In the genomic region with DNA sequence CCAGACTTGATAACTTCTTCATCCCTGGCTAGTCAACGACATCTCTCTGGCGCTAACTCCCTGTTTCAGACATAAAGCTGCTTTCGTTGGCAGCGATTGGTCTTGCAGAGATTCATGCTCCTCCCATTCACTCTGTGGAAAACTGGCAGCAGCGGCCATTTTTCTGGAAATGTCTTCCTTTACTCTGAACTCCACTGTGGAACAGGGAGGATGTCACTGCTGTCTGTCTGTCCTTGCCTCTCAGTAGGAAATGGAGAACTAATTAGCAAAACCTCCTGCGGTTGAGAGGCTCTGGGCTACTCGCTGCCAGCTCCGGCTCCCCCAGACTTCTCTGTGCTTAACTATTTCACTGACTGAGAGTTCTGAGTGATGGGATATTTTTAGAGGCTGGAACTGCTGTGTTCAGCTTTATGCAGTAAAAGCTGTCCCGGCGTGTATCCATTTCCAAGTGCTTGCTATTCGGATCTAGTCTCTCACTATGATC, we compare ENCODE assay signal across 8 mouse cellular contexts. TPM values are rescaled to one million over a fixed set of nuclear protein-coding genes. Genes with fewer than 3 reads are reported as not detected.
DNase-seq lines count a peak whose midpoint lies in the region; ATAC-seq lines count a peak whose summit lies in the region.

No protein-coding gene starts in this region.

- DNase-seq in ES-CJ7 (ENCODE audit: low read depth, low spot score) (peak; percentile 25), adipocyte (ENCODE audit: low spot score) (no peak)
- peak; percentile 69 for DNase-seq in brain, embryonic 18.5 days (ENCODE audit: low read depth, low spot score)
- peak; percentile 85 for DNase-seq in forebrain, embryonic 14.5 days (ENCODE audit: low spot score)
- no peak for DNase-seq in thymus, postnatal 4 days

- no peaks in the 10 kb centered on the region for H3K27me3 ChIP-seq in forebrain, embryonic 14.5 days (replicated peaks; ENCODE audit: control insufficient read depth, insufficient read depth, low read length)
- H3K27me3 ChIP-seq in hindbrain, embryonic 13.5 days, result no peaks in the 10 kb centered on the region
- H3K27me3 ChIP-seq in limb, embryonic 15.5 days, result no peaks in the 10 kb centered on the region
- H3K27me3 ChIP-seq in neural tube, embryonic 15.5 days (replicated peaks), result no peaks in the 10 kb centered on the region

- H3K4me3 ChIP-seq in forebrain, embryonic 14.5 days (ENCODE audit: low read depth, low read length), result peak overlapping the region; percentile 28
- H3K4me3 ChIP-seq in hindbrain, embryonic 13.5 days, result peak overlapping the region; percentile 32
- peak overlapping the region; percentile 29 for H3K4me3 ChIP-seq in limb, embryonic 15.5 days
- peak overlapping the region; percentile 35 for H3K4me3 ChIP-seq in neural tube, embryonic 15.5 days (replicated peaks)

- peak; percentile 38; the same call in 1 of the 2 replicates for ATAC-seq in forebrain, embryonic 14.5 days
- ATAC-seq in hindbrain, embryonic 13.5 days (ENCODE audit: low FRiP score), result 0 out of 2 replicates have a peak, but pooled peaks have one; percentile 32
- 0 out of 2 replicates have a peak, but pooled peaks have one; percentile 19 for ATAC-seq in limb, embryonic 15.5 days (ENCODE audit: insufficient number of reproducible peaks, low FRiP score, low TSS enrichment, low read depth)
- peak; percentile 62 for ATAC-seq in neural tube, embryonic 15.5 days (ENCODE audit: low FRiP score)

- peaks cover 7% of the 10 kb centered on the region; the same call in 1 of the 2 replicates for H3K4me1 ChIP-seq in forebrain, embryonic 14.5 days (ENCODE audit: control insufficient read depth, insufficient read depth, low read length)
- peaks cover 41% of the 10 kb centered on the region for H3K4me1 ChIP-seq in hindbrain, embryonic 13.5 days (replicated peaks)
- H3K4me1 ChIP-seq in limb, embryonic 15.5 days, result peaks cover 31% of the 10 kb centered on the region
- H3K4me1 ChIP-seq in neural tube, embryonic 15.5 days, result peaks cover 44% of the 10 kb centered on the region

- peak overlapping the region; percentile 17; the same call in 1 of the 2 replicates for H3K9ac ChIP-seq in forebrain, embryonic 14.5 days (ENCODE audit: low read length)
- H3K9ac ChIP-seq in hindbrain, embryonic 13.5 days, result peak overlapping the region; percentile 66
- H3K9ac ChIP-seq in limb, embryonic 15.5 days, result no peak overlapping the region
- peak overlapping the region; percentile 41; the same call in 1 of the 2 replicates for H3K9ac ChIP-seq in neural tube, embryonic 15.5 days (replicated peaks)

- peak overlapping the region; percentile 41 for H3K4me2 ChIP-seq in forebrain, embryonic 14.5 days (ENCODE audit: low read length)
- peak overlapping the region; percentile 47 for H3K4me2 ChIP-seq in hindbrain, embryonic 13.5 days
- H3K4me2 ChIP-seq in limb, embryonic 15.5 days, result peak overlapping the region; percentile 31
- peak overlapping the region; percentile 50 for H3K4me2 ChIP-seq in neural tube, embryonic 15.5 days

- no peaks in the 10 kb centered on the region for H3K9me3 ChIP-seq in forebrain, embryonic 14.5 days (replicated peaks; ENCODE audit: control insufficient read depth, low read length)
- no peaks in the 10 kb centered on the region for H3K9me3 ChIP-seq in hindbrain, embryonic 13.5 days
- H3K9me3 ChIP-seq in limb, embryonic 15.5 days, result no peaks in the 10 kb centered on the region
- no peaks in the 10 kb centered on the region for H3K9me3 ChIP-seq in neural tube, embryonic 15.5 days (replicated peaks)

- H3K27ac ChIP-seq in forebrain, embryonic 14.5 days (ENCODE audit: low read depth, low read length), result peak overlapping the region; percentile 45
- H3K27ac ChIP-seq in hindbrain, embryonic 13.5 days, result peak overlapping the region; percentile 87
- peak overlapping the region; percentile 74 for H3K27ac ChIP-seq in limb, embryonic 15.5 days
- H3K27ac ChIP-seq in neural tube, embryonic 15.5 days (replicated peaks), result peak overlapping the region; percentile 91

- 18% methylated on average over 11 of the region's 11 CpGs for WGBS in forebrain, embryonic 14.5 days
- WGBS in hindbrain, embryonic 13.5 days, result 23% methylated on average over 11 of the region's 11 CpGs
- 23% methylated on average over 11 of the region's 11 CpGs for WGBS in limb, embryonic 15.5 days
- 11% methylated on average over 11 of the region's 11 CpGs for WGBS in neural tube, embryonic 15.5 days

- H3K36me3 ChIP-seq in forebrain, embryonic 14.5 days (ENCODE audit: control insufficient read depth, insufficient read depth, low read length), result no peaks in the 10 kb centered on the region
- no peaks in the 10 kb centered on the region for H3K36me3 ChIP-seq in hindbrain, embryonic 13.5 days
- H3K36me3 ChIP-seq in limb, embryonic 15.5 days, result no peaks in the 10 kb centered on the region
- H3K36me3 ChIP-seq in neural tube, embryonic 15.5 days, result no peaks in the 10 kb centered on the region

RNA-seq across cellular contexts. Expression of a gene that starts 2.1 kb away (rescaled TPM):
- polyA plus RNA-seq in forebrain, embryonic 14.5 days (2014; fragmentation: Nextera tagmentation; extraction: Ambion mirVana), result 0.28 and 0.33 TPM in 2 replicates
- polyA plus RNA-seq in hindbrain, embryonic 13.5 days (2015; fragmentation: Nextera tagmentation; extraction: Ambion mirVana), result 0.41 and 0.44 TPM in 2 replicates
- 0.67 and 1.2 TPM in 2 replicates for polyA plus RNA-seq in limb, embryonic 15.5 days (2015; fragmentation: Nextera tagmentation; extraction: Ambion mirVana)
- 0.65 and 0.69 TPM in 2 replicates for polyA plus RNA-seq in neural tube, embryonic 15.5 days (2015; fragmentation: Nextera tagmentation; extraction: Ambion mirVana)

RNA-seq across cellular contexts. Expression of a gene that starts 31.9 kb away (rescaled TPM):
- 11.3 and 12.1 TPM in 2 replicates for polyA plus RNA-seq in forebrain, embryonic 14.5 days (2014; fragmentation: Nextera tagmentation; extraction: Ambion mirVana)
- 9.6 and 10.4 TPM in 2 replicates for polyA plus RNA-seq in hindbrain, embryonic 13.5 days (2015; fragmentation: Nextera tagmentation; extraction: Ambion mirVana)
- 12.6 and 13.7 TPM in 2 replicates for polyA plus RNA-seq in limb, embryonic 15.5 days (2015; fragmentation: Nextera tagmentation; extraction: Ambion mirVana)
- polyA plus RNA-seq in neural tube, embryonic 15.5 days (2015; fragmentation: Nextera tagmentation; extraction: Ambion mirVana), result 7.1 and 10.2 TPM in 2 replicates

RNA-seq across cellular contexts. Expression of a gene that starts 32.0 kb away (rescaled TPM):
- 25.0 and 35.1 TPM in 2 replicates for polyA plus RNA-seq in forebrain, embryonic 14.5 days (2014; fragmentation: Nextera tagmentation; extraction: Ambion mirVana)
- 32.7 and 34.8 TPM in 2 replicates for polyA plus RNA-seq in hindbrain, embryonic 13.5 days (2015; fragmentation: Nextera tagmentation; extraction: Ambion mirVana)
- polyA plus RNA-seq in limb, embryonic 15.5 days (2015; fragmentation: Nextera tagmentation; extraction: Ambion mirVana), result 7.8 and 9.9 TPM in 2 replicates
- polyA plus RNA-seq in neural tube, embryonic 15.5 days (2015; fragmentation: Nextera tagmentation; extraction: Ambion mirVana), result 23.8 and 36.8 TPM in 2 replicates

Comparison
In these comparisons a context has a peak if more than half of its experiments do, and no peak if none do; other contexts are left out.
1. DNase-seq: peak in ES-CJ7 (single experiment), brain, embryonic 18.5 days (single experiment) and forebrain, embryonic 14.5 days (single experiment); none in thymus, postnatal 4 days (single experiment) and adipocyte (single experiment).
2. Peak in every context shown above with its lines, with median percentiles within 50 percentile points of each other: ATAC-seq, H3K27ac ChIP-seq, H3K4me2 ChIP-seq and H3K4me3 ChIP-seq.